Mouse (Mus musculus) megakaryocyte, embryonic 14.5 days (primary cell): Measurements from ENCODE around the gene Parva. TPM values are rescaled to one million over a fixed set of nuclear protein-coding genes. Genes with fewer than 3 reads are reported as not detected.

ENCODE experiments used
- H3K27me3 ChIP-seq: replicated peaks from 2 replicates; pipeline ENCODE3; 2012; ENCODE audit warnings: inconsistent platforms
- H3K36me3 ChIP-seq: replicated peaks from 2 replicates; pipeline ENCODE3; 2012; ENCODE audit warnings: low read length, inconsistent platforms, mixed read lengths
- H3K4me1 ChIP-seq: 2 replicates; pipeline ENCODE4 v1.6.1; 2012; ENCODE audit warnings: inconsistent platforms
- H3K4me3 ChIP-seq: replicated peaks from 2 replicates; pipeline ENCODE3; 2012; ENCODE audit warnings: moderate library complexity, mild to moderate bottlenecking, inconsistent platforms
- H3K9me3 ChIP-seq: 2 replicates; pipeline ENCODE4 v1.6.1; 2012; ENCODE audit warnings: inconsistent platforms
- FLI1 ChIP-seq: IDR thresholded peaks from 2 replicates; pipeline ENCODE4 v1.6.1; 2012; ENCODE audit warnings: low read length, inconsistent platforms, mixed read lengths
- GATA1 ChIP-seq: IDR thresholded peaks from 3 replicates; pipeline ENCODE4 v1.6.1; 2012; ENCODE audit warnings: mixed read lengths, low read length, inconsistent platforms, borderline replicate concordance
- polyA plus RNA-seq: library from polyadenylated mRNA; stranded (reverse); fragments of >175 nt; gene quantifications from 2 replicates; pipeline ENCODE4 v1.2.3, GENCODE M21; 2012; ENCODE audit warnings: low replicate concordance; ENCODE audit not compliant: insufficient read depth

Gene Parva
- polyA plus RNA-seq, 1 experiment, result 0.07 TPM

- H3K4me3 ChIP-seq, result no peak overlapping the region
- TF ChIP-seq FLI1 (no peak), GATA1 (no peak)
Observed at GRCm38 (mm10) chr7:112417598-112417997, 9.7 kb upstream of the Parva start.

GRCm38 (mm10) chr7:112423438-112423837, 3.9 kb upstream of the Parva start:
- peaks cover 5% of the 10 kb centered on the region; the same call in 1 of the 2 replicates for H3K9me3 ChIP-seq
- H3K36me3 ChIP-seq, result no peaks in the 10 kb centered on the region
- peaks cover 37% of the 10 kb centered on the region for H3K27me3 ChIP-seq
- H3K4me1 ChIP-seq, result peaks cover 9% of the 10 kb centered on the region
- TF ChIP-seq GATA1 (no peak), FLI1 (no peak)
- H3K4me3 ChIP-seq, result no peak overlapping the region

More at GRCm38 (mm10) chr7:112417598-112417997, 9.7 kb upstream of the Parva start:
- H3K4me1 ChIP-seq, result peaks cover 4% of the 10 kb centered on the region; the same call in 1 of the 2 replicates
- H3K36me3 ChIP-seq, result no peaks in the 10 kb centered on the region
- no peaks in the 10 kb centered on the region for H3K9me3 ChIP-seq
- H3K27me3 ChIP-seq, result peaks cover 37% of the 10 kb centered on the region

DNA sequence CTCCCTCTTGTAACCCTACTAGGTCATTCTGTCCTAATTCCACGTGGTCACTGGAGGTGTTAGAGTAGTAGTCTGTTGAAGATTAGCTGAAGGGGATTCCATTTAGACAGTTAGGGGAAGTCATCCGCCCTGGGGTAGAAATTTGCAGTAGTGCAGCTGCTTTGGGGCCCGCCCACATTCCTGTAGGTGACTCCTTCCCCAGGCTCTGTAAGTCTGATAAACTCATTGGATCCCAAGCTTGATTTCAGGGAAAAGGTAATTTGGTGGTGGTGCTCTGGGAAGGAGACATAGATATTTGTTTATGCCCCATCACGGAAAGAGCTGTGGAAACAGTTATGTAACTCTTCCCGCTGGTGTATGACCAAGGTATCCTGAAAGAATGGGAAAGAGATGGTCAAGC, 494 bp upstream of the Parva start:
- TF ChIP-seq GATA1, result no peak
- H3K9me3 ChIP-seq, result peaks cover 5% of the 10 kb centered on the region; the same call in 1 of the 2 replicates
- H3K27me3 ChIP-seq, result peaks cover 45% of the 10 kb centered on the region
- H3K36me3 ChIP-seq, result no peaks in the 10 kb centered on the region
- H3K4me3 ChIP-seq, result no peak overlapping the region
- peaks cover 9% of the 10 kb centered on the region for H3K4me1 ChIP-seq

DNA sequence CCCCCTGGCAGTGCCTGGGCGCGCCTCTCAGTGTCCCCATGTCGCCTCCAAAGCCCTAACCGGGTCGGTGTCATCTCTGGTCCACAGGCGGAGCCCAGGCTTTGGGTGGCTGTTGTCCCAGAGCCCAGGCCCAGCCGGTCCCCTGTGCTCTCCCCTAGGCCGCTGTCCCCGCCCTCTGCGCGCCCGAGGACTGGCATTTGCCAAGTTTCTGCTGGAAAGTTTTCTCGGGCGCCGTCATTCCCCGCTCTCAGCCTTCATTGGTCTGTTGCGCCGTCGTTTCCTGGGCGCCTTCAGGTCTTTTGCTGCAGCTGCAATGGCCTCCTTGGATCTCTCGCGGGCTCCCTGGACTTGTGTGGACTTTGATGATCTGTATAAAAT, 842 bp downstream of the Parva start:
- no peaks in the 10 kb centered on the region for H3K36me3 ChIP-seq
- H3K4me3 ChIP-seq, result peak overlapping the region; percentile 82
- peaks cover 9% of the 10 kb centered on the region for H3K4me1 ChIP-seq
- peaks cover 5% of the 10 kb centered on the region; the same call in 1 of the 2 replicates for H3K9me3 ChIP-seq
- TF ChIP-seq GATA1 (no peak), FLI1 (no peak)
- peaks cover 45% of the 10 kb centered on the region for H3K27me3 ChIP-seq

DNA sequence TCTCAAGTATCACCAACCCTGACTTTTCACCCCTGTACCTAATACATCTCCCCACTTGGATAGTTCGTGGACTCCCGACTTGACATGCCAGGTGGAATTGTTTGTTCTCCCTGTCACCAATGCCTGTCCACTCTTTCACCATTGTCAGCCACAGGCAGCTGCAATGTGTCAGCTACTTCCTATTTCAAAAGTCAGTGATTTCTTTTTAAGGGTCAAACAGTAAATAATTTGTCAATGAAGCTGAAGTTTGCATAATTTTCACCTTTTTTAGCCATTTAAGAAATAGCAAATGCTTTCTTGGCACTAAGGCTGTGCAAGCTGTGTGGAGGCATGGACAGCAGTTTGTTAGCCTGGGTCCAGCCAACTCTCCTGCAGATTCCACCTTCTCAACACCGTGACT, 12.5 kb downstream of the Parva start:
- H3K36me3 ChIP-seq, result no peaks in the 10 kb centered on the region
- no peak overlapping the region for H3K4me3 ChIP-seq
- H3K27me3 ChIP-seq, result peaks cover 18% of the 10 kb centered on the region
- TF ChIP-seq FLI1 (no peak), GATA1 (no peak)
- H3K9me3 ChIP-seq, result no peaks in the 10 kb centered on the region
- H3K4me1 ChIP-seq, result no peaks in the 10 kb centered on the region

GRCm38 (mm10) chr7:112444152-112444984, 17.1 kb downstream of the Parva start:
- Histone ChIP-seq H3K4me1 (no peaks in the 10 kb centered on the region), H3K36me3 (no peaks in the 10 kb centered on the region), H3K9me3 (no peaks in the 10 kb centered on the region), H3K27me3 (peaks cover 17% of the 10 kb centered on the region), H3K4me3 (no peak overlapping the region)
- no peak for TF ChIP-seq GATA1
- TF ChIP-seq FLI1, result no peak

GRCm38 (mm10) chr7:112444985-112445367, 17.7 kb downstream of the Parva start:
- Histone ChIP-seq H3K9me3 (no peaks in the 10 kb centered on the region), H3K4me1 (no peaks in the 10 kb centered on the region), H3K4me3 (no peak overlapping the region), H3K36me3 (no peaks in the 10 kb centered on the region), H3K27me3 (peaks cover 17% of the 10 kb centered on the region)
- TF ChIP-seq GATA1 (no peak), FLI1 (no peak)

DNA sequence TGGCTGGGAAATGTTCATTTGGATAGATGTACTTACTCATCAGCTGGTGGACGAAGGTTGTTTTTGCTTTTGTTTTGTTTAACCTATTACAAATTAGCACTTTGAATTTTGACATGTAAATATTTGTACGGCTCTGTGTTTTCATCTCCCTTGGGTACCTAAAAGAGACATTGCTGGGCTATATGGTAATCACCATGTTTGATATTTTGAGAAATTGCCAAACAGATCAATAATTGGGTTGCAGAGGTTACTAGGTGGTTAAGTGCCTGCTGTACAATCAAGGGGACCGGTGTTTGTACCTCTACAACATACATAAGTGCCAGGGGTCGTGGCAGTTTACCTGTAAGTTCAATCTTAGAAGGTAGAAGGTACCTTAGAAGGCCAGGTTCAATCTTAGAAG, 19.2 kb downstream of the Parva start:
- TF ChIP-seq GATA1, result no peak
- no peak for TF ChIP-seq FLI1
- no peaks in the 10 kb centered on the region for H3K4me1 ChIP-seq
- no peak overlapping the region for H3K4me3 ChIP-seq
- H3K36me3 ChIP-seq, result no peaks in the 10 kb centered on the region
- H3K9me3 ChIP-seq, result no peaks in the 10 kb centered on the region
- H3K27me3 ChIP-seq, result peaks cover 17% of the 10 kb centered on the region

DNA sequence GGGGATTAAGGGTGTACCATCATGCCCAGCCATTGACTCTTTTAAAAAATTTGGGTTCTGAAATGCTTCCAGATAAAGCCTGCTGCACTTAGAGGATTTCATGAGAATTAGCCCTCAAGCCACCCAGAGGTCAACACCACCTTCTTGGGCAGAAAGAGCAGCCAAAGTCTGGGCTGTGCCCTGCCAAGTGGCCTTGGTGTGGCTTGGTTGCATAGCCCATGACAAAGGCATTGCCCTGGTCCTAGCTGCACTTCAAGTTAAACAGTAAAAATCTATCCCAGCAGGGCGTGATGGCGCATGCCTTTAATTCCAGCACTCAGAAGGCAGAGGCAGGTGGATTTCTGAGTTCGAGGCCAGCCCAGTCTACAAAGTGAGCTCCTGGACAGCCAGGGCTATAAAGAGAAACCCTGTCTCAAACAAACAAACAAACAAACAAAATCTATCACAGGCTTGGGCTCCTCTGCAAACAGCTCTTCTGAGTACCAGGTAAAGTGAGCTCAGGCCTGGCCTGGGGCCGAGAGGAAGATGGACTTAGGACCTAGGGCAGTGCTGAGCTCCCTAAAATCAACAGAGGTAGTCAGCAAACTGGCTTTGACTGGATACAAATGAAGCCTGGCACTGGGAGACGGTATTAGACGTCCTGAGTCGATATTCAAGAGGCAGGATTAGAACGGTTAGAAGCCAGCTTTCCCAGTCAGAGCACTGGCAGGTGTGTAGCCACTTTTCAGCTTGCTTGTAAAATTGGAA, 22.8 kb downstream of the Parva start:
- H3K36me3 ChIP-seq, result no peaks in the 10 kb centered on the region
- no peaks in the 10 kb centered on the region for H3K9me3 ChIP-seq
- TF ChIP-seq FLI1 (no peak), GATA1 (no peak)
- no peak overlapping the region for H3K4me3 ChIP-seq
- peaks cover 9% of the 10 kb centered on the region for H3K27me3 ChIP-seq
- no peaks in the 10 kb centered on the region for H3K4me1 ChIP-seq

- Histone ChIP-seq H3K4me1 (no peaks in the 10 kb centered on the region), H3K36me3 (no peaks in the 10 kb centered on the region), H3K27me3 (peaks cover 7% of the 10 kb centered on the region), H3K4me3 (no peak overlapping the region), H3K9me3 (no peaks in the 10 kb centered on the region)
- TF ChIP-seq FLI1 (no peak), GATA1 (no peak)
Observed at GRCm38 (mm10) chr7:112452471-112452870, 25.2 kb downstream of the Parva start.
